Mouse (Mus musculus) MEL (cell line): ENCODE measurements at regions not wholly inside any gene's neighbourhood (a gene's known extent, or its start where the extent isn't known, plus 50 kb on each side); places are given as distances from the start of the nearest gene placed in this dataset.

Experiments used
- DNase-seq: peaks from one replicate; pipeline ENCODE4 v3.0.0; 2011; ENCODE audit warnings: low read depth, low spot score
- H3K27ac ChIP-seq: 2 replicates; pipeline ENCODE4 v1.5.1; 2012; ENCODE audit warnings: low read depth, mild to moderate bottlenecking, control low read depth, low read length, moderate library complexity; ENCODE audit not compliant: control insufficient read depth
- H3K27me3 ChIP-seq, 2 experiments: fragments of 150-350 bp in 1 of 2; sonication (generic) in 1 of 2; 2 replicates each; pipeline ENCODE4 v1.6.1; 2012; ENCODE audit warnings: low read length in 2 of 2, mild to moderate bottlenecking in 2 of 2, improper control_type of control experiment in 1 of 2, moderate library complexity in 1 of 2; ENCODE audit not compliant: insufficient read depth in 2 of 2, control insufficient read depth in 1 of 2
- H3K36me3 ChIP-seq, 2 experiments: 2 replicates each; pipeline ENCODE4 v1.6.1; 2012 to 2014; ENCODE audit warnings: low read length in 2 of 2, improper control_type of control experiment in 1 of 2, inconsistent platforms in 1 of 2, mild to moderate bottlenecking in 1 of 2; ENCODE audit not compliant: insufficient read depth in 2 of 2, control insufficient read depth in 1 of 2
- H3K4me1 ChIP-seq, 2 experiments: fragments of 150-350 bp in 1 of 2; sonication (generic) in 1 of 2; 2 replicates each; pipeline ENCODE4 v1.6.1; 2012; ENCODE audit warnings: low read length in 2 of 2, improper control_type of control experiment in 1 of 2, mild to moderate bottlenecking in 1 of 2; ENCODE audit not compliant: insufficient read depth in 2 of 2, control insufficient read depth in 1 of 2
- H3K4me3 ChIP-seq, 2 experiments: fragments of 150-350 bp in 1 of 2; sonication (generic) in 1 of 2; 2 replicates each; pipeline ENCODE4 v1.5.1; 2012; ENCODE audit warnings: low read depth in 2 of 2, low read length in 2 of 2, mild to moderate bottlenecking in 2 of 2, moderate library complexity in 2 of 2, control low read depth in 1 of 2, improper control_type of control experiment in 1 of 2; ENCODE audit not compliant: control insufficient read depth in 1 of 2, insufficient read depth in 1 of 2
- H3K79me2 ChIP-seq: 2 replicates; pipeline ENCODE4 v1.6.1; 2012; ENCODE audit warnings: mild to moderate bottlenecking, low read length, moderate library complexity; ENCODE audit not compliant: control insufficient read depth, poor library complexity, insufficient read depth
- H3K9ac ChIP-seq: 2 replicates; pipeline ENCODE4 v1.6.1; 2012; ENCODE audit warnings: low read depth, mild to moderate bottlenecking, control low read depth, low read length, moderate library complexity; ENCODE audit not compliant: control insufficient read depth, poor library complexity, severe bottlenecking
- H3K9me3 ChIP-seq: fragments of 150-350 bp; sonication (generic); replicated peaks from 2 replicates; pipeline ENCODE4 v1.6.1; 2012; ENCODE audit warnings: mild to moderate bottlenecking, low read length, improper control_type of control experiment, moderate library complexity; ENCODE audit not compliant: insufficient read depth
- BHLHE40 ChIP-seq: IDR thresholded peaks from 2 replicates; pipeline ENCODE4 v1.6.1; 2012; ENCODE audit warnings: low read depth, mild to moderate bottlenecking, inconsistent platforms, low read length, improper control_type of control experiment, borderline replicate concordance
- CTCF ChIP-seq, 3 experiments: IDR thresholded peaks in 2 of 3; conservative IDR thresholded peaks in 1 of 3; 2 replicates each; pipeline ENCODE4 v1.5.1; 2011 to 2012; ENCODE audit warnings: low read length in 3 of 3, low read depth in 2 of 3, mild to moderate bottlenecking in 2 of 3, improper control_type of control experiment in 1 of 3, inconsistent platforms in 1 of 3, mixed read lengths in 1 of 3, moderate library complexity in 1 of 3; ENCODE audit not compliant: control insufficient read depth in 1 of 3, insufficient read depth in 1 of 3, poor library complexity in 1 of 3, severe bottlenecking in 1 of 3
- E2F4 ChIP-seq: IDR thresholded peaks from 2 replicates; pipeline ENCODE4 v1.6.1; 2011; ENCODE audit warnings: low read depth, low read length, improper control_type of control experiment, borderline replicate concordance
- ELF1 ChIP-seq: IDR thresholded peaks from 2 replicates; pipeline ENCODE4 v1.6.1; 2014; ENCODE audit warnings: low read depth, mild to moderate bottlenecking, inconsistent platforms, low read length, improper control_type of control experiment, moderate library complexity
- EP300 ChIP-seq, 2 experiments: IDR thresholded peaks; 2 replicates each; pipeline ENCODE4 v1.6.1; 2011; ENCODE audit warnings: improper control_type of control experiment in 2 of 2, low read length in 2 of 2, low read depth in 1 of 2, mild to moderate bottlenecking in 1 of 2
- JUND ChIP-seq: IDR thresholded peaks from 2 replicates; pipeline ENCODE4 v1.6.1; 2011; ENCODE audit warnings: low read depth, mild to moderate bottlenecking, improper control_type of control experiment, low read length
- MAX ChIP-seq: IDR thresholded peaks from 2 replicates; pipeline ENCODE4 v1.6.1; 2011; ENCODE audit warnings: low read length, improper control_type of control experiment
- POLR2A ChIP-seq, 2 experiments: IDR thresholded peaks; 2 replicates each; pipeline ENCODE4 v1.6.1; 2011 to 2012; ENCODE audit warnings: low read length in 2 of 2, mild to moderate bottlenecking in 2 of 2, control low read depth in 1 of 2, improper control_type of control experiment in 1 of 2, low read depth in 1 of 2, moderate library complexity in 1 of 2; ENCODE audit not compliant: control insufficient read depth in 1 of 2, insufficient read depth in 1 of 2, poor library complexity in 1 of 2
- POLR2AphosphoS5 ChIP-seq: IDR thresholded peaks from 2 replicates; pipeline ENCODE4 v1.6.1; 2012; ENCODE audit warnings: low read depth, borderline replicate concordance, mild to moderate bottlenecking, inconsistent platforms, low read length, moderate library complexity, mixed read lengths
- RAD21 ChIP-seq: IDR thresholded peaks from 2 replicates; pipeline ENCODE4 v1.6.1; 2011; ENCODE audit warnings: mild to moderate bottlenecking, low read depth, low read length, improper control_type of control experiment
- RCOR1 ChIP-seq: IDR thresholded peaks from 2 replicates; pipeline ENCODE4 v1.6.1; 2012; ENCODE audit warnings: low read depth, mild to moderate bottlenecking, inconsistent platforms, low read length, improper control_type of control experiment
- SIN3A ChIP-seq: IDR thresholded peaks from 2 replicates; pipeline ENCODE4 v1.6.1; 2012; ENCODE audit warnings: low read length, improper control_type of control experiment, inconsistent platforms
- TAL1 ChIP-seq: IDR thresholded peaks from 2 replicates; pipeline ENCODE4 v1.6.1; 2012; ENCODE audit warnings: mild to moderate bottlenecking, inconsistent platforms, low read length, moderate library complexity, mixed read lengths
- TCF12 ChIP-seq: IDR thresholded peaks from 2 replicates; pipeline ENCODE4 v1.6.1; 2014; ENCODE audit warnings: low read depth, mild to moderate bottlenecking, inconsistent platforms, low read length, improper control_type of control experiment, moderate library complexity
- USF1 ChIP-seq: IDR thresholded peaks from 2 replicates; pipeline ENCODE4 v1.6.1; 2014; ENCODE audit warnings: low read depth, mild to moderate bottlenecking, inconsistent platforms, low read length, improper control_type of control experiment, moderate library complexity
- USF2 ChIP-seq, 2 experiments: IDR thresholded peaks; 2 replicates each; pipeline ENCODE4 v1.6.1; 2011 to 2012; ENCODE audit warnings: improper control_type of control experiment in 2 of 2, low read length in 2 of 2, borderline replicate concordance in 1 of 2, inconsistent platforms in 1 of 2, low read depth in 1 of 2, mild to moderate bottlenecking in 1 of 2; ENCODE audit not compliant: insufficient read depth in 1 of 2
- ZKSCAN1 ChIP-seq: IDR thresholded peaks from 2 replicates; pipeline ENCODE4 v1.6.1; 2012; ENCODE audit warnings: low read depth, mild to moderate bottlenecking, inconsistent platforms, low read length, improper control_type of control experiment, moderate library complexity
- ZNF384 ChIP-seq: IDR thresholded peaks from 2 replicates; pipeline ENCODE4 v1.6.1; 2012; ENCODE audit warnings: low read depth, mild to moderate bottlenecking, inconsistent platforms, low read length, improper control_type of control experiment

DNA sequence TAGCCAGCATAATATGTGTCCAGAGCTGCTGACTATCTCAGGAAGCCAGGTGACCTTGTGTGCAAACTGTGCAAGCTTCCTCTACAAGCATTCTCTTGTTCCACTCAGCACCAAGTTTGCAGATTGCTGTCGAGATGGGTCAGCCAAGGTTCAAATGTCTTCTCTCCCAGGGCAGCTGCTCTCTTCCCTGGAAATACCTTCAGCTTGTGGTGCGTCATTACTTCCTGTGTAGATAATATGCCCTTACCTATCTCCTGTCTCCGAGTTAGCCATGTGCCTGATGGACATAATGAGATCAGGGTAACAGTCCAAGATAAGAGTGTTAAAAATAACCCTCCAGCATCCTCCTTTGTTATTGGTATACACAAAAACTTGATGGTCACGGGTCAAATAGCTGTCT, 113.7 kb upstream of the Fbxl7 start:
- no peak overlapping the region for H3K9ac ChIP-seq
- no peaks in the 10 kb centered on the region for H3K4me1 ChIP-seq
- DNase-seq, result no peak
- no peaks in the 10 kb centered on the region for H3K36me3 ChIP-seq
- TF ChIP-seq EP300 (IDR thresholded peaks at IDR 0.05; ENCODE audit: low read depth in 1 of 2, low read length in 2 of 2) (no peak), RAD21 (no peak), JUND (no peak), SIN3A (no peak), USF2 (IDR thresholded peaks at IDR 0.05; ENCODE audit: borderline replicate concordance in 1 of 2, insufficient read depth in 1 of 2, low read depth in 1 of 2, low read length in 2 of 2) (no peak), ZNF384 (no peak), ELF1 (no peak), CTCF (IDR thresholded peaks at IDR 0.05 in 2 of 3, conservative IDR thresholded peaks at IDR 0.05 in 1 of 3; ENCODE audit: control insufficient read depth in 1 of 3, insufficient read depth in 1 of 3, low read depth in 2 of 3, low read length in 3 of 3, poor library complexity in 1 of 3, severe bottlenecking in 1 of 3) (no peak), RCOR1 (no peak), E2F4 (no peak), POLR2AphosphoS5 (no peak), USF1 (no peak), TAL1 (no peak), MAX (no peak)
- H3K9me3 ChIP-seq, result no peaks in the 10 kb centered on the region
- H3K27ac ChIP-seq, result no peak overlapping the region
- H3K27me3 ChIP-seq, result no peaks in the 10 kb centered on the region
- no peaks in the 10 kb centered on the region for H3K79me2 ChIP-seq
- no peak overlapping the region for H3K4me3 ChIP-seq

DNA sequence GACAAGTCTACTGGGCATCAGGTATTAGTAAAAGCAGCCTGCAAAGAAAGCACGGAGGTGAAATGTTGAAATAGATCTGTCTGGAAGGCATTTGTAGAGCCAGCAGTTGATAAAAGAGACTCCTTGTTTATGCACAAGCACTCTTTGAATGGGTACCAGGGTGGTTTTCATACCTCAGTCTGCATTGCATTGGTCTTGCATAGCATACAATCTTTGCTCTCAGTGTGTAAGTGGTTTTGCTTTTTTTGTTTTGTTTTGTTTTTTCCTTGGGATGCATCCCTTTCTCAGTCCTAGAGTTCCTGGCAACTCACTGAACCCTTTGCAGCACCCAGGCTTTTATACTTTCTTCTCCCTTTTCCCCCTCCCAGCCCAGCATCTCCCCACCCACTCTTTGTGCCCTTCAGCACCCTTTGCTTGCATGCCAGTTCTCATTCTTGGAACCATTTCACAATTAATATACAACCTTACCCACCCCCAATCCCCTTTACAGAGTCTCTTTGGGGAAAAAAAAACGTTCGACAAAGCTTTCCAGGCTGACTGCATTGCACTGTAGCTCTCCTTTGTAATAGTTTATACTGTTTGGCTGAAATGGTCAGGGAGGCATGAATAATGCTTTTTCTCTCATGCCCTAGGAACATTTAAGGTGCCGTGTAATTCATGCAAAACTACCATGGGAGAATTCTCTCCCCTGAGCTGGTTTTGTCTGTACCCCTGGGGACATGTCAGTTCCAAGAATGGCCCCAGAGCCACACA, 118.7 kb upstream of the Fbxl7 start:
- H3K9ac ChIP-seq, result no peak overlapping the region
- no peak for DNase-seq
- H3K4me1 ChIP-seq, result no peaks in the 10 kb centered on the region
- no peaks in the 10 kb centered on the region for H3K27me3 ChIP-seq
- TF ChIP-seq BHLHE40 (no peak), TCF12 (no peak), ZKSCAN1 (no peak), USF2 (IDR thresholded peaks at IDR 0.05; ENCODE audit: borderline replicate concordance in 1 of 2, insufficient read depth in 1 of 2, low read depth in 1 of 2, low read length in 2 of 2) (no peak), POLR2A (IDR thresholded peaks at IDR 0.05; ENCODE audit: control insufficient read depth in 1 of 2, insufficient read depth in 1 of 2, low read depth in 1 of 2, low read length in 2 of 2, poor library complexity in 1 of 2) (no peak), CTCF (IDR thresholded peaks at IDR 0.05 in 2 of 3, conservative IDR thresholded peaks at IDR 0.05 in 1 of 3; ENCODE audit: control insufficient read depth in 1 of 3, insufficient read depth in 1 of 3, low read depth in 2 of 3, low read length in 3 of 3, poor library complexity in 1 of 3, severe bottlenecking in 1 of 3) (no peak)
- no peaks in the 10 kb centered on the region for H3K9me3 ChIP-seq
- H3K27ac ChIP-seq, result no peak overlapping the region
- H3K4me3 ChIP-seq, result no peak overlapping the region
- H3K79me2 ChIP-seq, result no peaks in the 10 kb centered on the region
- H3K36me3 ChIP-seq, result no peaks in the 10 kb centered on the region
